Mouse (Mus musculus) erythroblast, embryonic 14.5 days (primary cell): ENCODE results near the gene Rrp1.

Experiments used
- GATA1 ChIP-seq: IDR thresholded peaks from 2 replicates; pipeline ENCODE4 v1.6.1; 2012; ENCODE audit warnings: low read length, inconsistent platforms, mixed read lengths
- TAL1 ChIP-seq: IDR thresholded peaks from 3 replicates; pipeline ENCODE4 v1.6.1; 2012; ENCODE audit warnings: low read length, inconsistent platforms, mixed read lengths

DNA sequence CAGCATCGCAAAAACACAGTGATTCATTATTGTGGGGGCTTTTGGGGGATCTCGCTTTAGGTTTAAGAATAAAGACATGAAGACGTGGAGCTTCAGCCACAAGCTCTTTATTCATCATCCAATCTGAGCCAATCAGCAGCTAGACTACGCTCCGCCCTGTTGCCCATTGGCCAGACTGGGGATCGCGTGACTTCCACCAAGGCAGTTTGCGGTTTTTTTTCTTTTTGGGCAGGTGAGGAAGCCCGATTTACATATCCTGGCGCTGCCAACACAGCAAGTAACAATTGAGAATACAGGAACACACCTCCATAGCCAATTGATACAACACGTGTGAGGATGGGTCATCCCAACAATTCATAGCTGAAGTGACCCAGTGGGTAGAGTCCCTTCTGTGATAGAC lies 15.2 kb upstream of the Rrp1 start:
- TF ChIP-seq GATA1 (no peak), TAL1 (no peak)
